Mouse (Mus musculus) megakaryocyte-erythroid progenitor cell, adult 5-6 weeks (primary cell): Measurements from ENCODE around the gene Trmu. TPM values are rescaled to one million over a fixed set of nuclear protein-coding genes. Genes with fewer than 3 reads are reported as not detected.

Experiments
- ATAC-seq: replicated peaks from 2 replicates; pipeline ENCODE4 v1.8.0; 2016; ENCODE audit warnings: mild to moderate bottlenecking, inconsistent platforms; ENCODE audit not compliant: severe bottlenecking, poor library complexity, low FRiP score, low TSS enrichment
- total RNA-seq, 2 experiments: library from RNA; stranded (forward) in 1 of 2; stranded (reverse) in 1 of 2; fragments of 200-1000, 215-1000 nt in 1 of 2; fragments of >200 nt in 1 of 2; fragmentation: Nextera tagmentation in 1 of 2; gene quantifications; 2 replicates each; pipeline ENCODE4 v1.2.3; 2014 to 2017

The Trmu gene
- total RNA-seq, 2 experiments from 2014 or later = 49.8 to 76.0 TPM

DNA sequence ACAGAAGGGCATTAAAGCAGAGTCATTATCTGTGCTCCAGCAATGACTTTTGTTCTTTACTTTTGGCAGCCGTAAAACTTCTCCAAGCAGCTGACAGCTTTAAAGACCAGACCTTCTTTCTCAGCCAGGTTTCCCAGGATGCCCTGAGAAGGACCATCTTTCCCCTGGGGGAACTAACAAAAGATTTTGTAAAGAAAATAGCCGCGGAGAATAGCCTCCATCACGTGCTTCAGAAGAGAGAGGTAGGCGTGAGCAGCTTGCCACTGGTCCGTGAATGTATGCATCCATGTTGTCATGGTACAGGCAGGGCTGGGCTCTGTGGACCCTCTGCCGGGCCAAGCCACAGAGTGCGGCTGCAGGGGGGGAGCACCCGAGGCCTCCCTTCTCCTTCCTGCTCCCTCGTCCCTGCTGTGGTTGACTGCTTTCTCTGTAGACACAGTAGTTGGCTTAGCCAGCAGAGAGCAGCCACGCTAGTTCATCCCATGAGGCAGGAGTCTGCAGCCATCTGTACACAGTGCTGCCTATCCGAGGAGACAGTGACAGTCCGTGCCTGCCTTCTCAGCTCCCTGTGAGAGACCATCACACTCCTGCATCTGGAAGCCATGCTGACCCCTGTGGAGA is 13.5 kb downstream of the Trmu start:
- no peak for ATAC-seq

DNA sequence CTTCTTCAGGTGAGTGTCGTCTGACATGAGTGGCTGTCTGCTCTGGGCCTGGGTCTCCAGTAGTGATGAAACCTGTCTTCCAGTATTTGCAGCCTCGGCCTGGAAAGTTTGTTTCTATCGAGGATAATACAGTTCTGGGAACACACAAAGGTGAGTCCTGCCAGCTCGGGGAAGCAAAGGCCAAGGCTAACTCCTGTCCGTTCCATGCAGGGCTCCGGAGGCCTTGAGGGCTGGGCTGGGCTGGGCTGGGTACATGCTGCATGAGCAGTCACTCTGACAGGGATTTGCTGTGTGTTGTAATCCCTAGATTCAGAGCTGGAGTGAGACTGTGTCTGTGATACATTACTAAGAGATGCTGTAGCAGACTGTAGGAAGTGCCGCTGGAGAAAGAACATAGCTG is 14.8 kb downstream of the Trmu start:
- no peak for ATAC-seq

DNA sequence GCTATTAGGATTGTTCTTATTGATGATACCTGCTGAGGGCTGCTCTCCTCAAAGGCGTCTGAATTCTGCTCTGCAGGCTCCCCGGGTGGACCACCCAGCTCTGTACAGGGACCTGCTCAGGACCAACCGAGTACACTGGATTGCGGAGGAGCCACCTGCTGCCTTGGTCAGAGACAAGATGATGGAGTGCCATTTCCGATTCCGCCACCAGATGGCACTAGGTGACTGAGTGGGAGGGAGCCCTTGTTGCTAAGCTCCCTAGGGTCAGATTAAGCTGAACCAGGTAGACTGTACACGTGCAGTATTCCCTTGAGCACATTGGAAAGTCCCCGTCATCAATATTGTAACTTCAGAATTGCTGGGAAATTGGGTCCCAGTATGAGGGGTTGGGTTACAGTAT is 17.2 kb downstream of the Trmu start:
- ATAC-seq = peak; percentile 69; the same call in 1 of the 2 replicates

DNA sequence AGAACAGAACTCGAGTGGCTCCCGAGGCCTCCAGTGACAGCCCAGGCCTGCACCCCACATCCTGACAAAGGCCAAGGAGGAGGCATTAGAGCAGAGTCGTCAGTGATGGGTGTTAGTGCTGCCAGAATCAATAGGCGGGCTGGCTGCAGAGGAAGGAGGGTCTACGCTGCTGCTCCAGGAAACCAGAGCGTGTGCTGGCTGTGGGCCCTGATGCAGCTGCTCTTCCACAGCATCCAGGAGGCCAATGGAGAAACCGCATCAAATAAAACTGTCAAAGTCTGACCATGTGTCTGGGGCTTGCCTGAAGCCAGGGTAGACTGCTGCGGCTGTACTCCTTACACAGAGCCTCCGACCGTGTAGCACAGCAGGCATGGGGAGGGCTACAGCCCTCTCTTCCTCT is 18.0 kb downstream of the Trmu start:
- no peak for ATAC-seq

DNA sequence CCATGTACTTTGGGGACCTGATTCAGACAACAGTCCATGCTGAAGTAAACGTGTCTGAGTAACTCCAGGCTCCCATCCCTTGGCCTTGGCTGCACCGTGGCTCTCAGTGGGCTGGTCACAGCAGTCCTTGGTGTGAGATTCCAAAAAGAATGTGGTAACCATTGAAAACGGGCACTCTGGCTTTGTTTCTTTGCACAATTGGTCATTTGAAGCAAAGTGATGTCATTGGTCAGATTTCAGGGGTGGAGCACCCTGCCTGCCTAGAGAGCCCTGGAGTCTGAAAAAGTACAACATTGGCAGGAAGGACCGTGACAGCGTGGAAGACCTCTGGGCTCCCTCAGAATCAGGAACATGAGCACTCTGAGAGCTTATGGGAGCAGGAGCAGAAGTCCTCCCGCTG is 20.3 kb downstream of the Trmu start:
- ATAC-seq = no peak

DNA sequence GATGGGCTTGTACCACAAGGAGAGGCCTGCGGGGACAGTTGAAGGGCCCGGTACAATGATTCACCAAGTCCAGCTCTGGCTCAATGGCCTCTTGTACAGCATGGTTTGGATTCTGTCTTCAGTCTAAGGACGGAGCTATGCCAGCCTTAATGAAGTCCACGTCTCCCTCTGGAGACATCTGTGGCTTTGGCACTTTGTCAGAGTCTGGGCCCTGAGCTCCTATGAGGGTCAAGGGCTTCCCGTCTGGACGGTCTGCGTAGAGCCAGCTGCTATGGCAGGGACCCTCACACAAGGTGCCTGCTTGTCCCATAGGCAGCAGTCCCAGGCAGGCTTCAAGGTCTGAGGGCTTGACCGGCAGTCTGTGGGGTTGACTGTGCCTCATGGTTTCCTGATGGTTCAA is 21.2 kb downstream of the Trmu start:
- ATAC-seq = no peak

DNA sequence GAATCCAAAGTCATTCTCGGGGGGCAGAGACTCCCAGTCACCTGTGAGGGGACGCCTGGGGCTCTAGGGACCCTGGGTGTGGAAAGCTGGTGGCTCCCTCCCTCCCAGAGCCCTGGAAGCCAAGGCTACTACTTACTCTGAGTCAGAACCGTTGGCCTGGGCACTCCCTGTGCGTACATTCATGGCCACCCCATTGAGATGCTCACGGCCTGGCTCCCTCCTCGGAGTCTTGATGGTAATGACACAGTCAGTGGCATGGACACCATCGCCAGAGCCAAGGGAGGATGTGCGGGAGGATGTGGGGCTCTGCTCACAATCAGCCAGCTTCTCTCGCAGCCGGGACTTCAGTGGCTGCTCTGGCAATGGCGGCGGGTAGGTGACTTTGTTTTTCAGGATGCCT is 21.7 kb downstream of the Trmu start:
- no peak for ATAC-seq

DNA sequence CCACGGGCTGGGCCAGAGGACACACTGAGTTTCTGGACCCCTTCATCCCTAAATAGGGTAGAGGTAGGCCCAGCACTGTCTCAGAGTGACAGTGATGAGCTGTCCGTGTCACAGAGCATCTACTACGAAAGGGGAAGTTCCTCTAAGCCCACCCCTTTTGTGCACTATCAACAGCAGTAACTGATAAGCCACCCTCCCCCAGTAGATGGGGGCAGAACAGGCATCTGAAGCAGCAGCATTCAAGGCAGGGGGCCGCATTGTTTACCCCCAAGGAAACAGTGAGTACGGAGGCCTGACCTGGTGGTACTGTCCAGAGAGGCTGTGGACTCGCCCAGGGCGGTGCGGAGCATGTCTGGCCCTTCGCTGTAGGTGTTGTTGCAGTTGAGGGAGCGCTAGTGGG is 23.4 kb downstream of the Trmu start:
- no peak for ATAC-seq

DNA sequence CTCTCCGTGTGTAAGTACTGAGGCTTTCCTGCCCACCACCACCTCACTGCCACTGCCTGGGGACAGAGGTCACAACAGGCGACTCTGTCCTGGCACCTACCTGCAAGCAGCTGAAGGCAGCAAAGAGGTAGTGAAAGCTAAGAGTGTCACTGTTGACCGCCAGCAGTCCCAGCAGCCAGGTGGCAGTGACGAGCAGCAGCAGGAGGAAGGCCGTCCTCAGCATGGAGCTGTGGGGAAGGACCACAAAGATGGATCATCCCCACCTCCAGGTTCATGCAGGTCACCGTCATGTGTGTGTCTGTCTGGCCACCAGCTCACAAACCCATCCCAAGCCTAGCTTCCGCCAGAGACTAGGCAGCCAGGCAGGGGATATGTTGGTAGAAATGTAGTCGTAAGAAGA is 24.7 kb downstream of the Trmu start:
- ATAC-seq = no peak

DNA sequence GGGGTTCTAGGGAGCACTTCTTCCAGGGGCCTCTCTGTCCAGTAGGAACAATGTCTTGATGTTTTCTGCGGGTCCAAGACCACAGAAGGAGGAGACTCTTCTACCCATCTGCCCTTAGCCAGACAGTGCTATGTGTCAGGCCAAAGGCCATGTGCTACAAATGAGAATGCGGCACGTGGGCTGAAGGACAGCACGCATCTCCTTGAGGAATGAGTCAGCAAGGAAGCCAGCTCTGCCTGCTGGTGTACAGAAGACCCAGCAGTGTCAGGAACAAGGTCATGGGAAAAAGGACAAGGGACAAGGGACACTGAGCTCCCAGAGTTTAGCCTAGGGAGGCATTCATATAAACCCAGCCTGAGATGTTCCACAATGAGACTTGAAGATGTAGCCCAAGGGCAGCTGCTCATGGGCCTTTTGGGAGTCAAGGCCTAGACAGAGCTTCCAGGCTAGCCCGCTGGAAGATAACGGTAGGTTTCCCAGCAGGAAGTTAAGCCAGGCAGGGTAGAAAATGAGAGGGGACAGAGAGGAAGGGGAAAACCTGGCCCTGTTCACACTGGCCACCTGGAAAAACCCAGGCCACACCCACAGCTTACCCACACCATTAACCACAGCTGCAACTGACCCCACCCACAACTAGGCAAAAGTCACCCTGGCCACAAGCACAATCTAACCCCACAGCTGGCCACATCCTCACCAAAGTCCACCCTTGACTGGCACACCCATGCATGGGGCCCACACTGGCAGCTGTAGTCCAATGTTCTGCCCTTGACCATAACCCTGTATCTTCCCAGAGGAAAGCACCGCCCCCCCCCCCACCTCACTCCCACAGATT is 29.8 kb downstream of the Trmu start:
- ATAC-seq = peak; percentile 22; the same call in 1 of the 2 replicates

DNA sequence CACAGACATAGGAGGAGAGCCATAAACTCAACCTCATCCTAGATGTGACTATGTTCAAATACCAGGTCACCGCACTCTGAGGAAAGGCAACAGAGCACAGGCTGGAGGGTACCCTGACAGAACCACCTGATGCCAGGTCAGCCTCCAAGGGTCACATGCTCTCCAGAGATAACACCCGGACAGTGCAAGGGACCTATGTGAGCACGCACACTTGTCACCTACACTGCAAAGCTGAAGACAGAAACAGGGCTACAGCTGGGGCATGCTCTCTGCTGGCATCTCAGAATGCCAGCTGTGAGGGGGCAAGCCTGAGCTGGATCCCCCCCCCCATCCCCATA is 30.3 kb downstream of the Trmu start:
- 0 out of 2 replicates have a peak, but pooled peaks have one; percentile 26 for ATAC-seq

DNA sequence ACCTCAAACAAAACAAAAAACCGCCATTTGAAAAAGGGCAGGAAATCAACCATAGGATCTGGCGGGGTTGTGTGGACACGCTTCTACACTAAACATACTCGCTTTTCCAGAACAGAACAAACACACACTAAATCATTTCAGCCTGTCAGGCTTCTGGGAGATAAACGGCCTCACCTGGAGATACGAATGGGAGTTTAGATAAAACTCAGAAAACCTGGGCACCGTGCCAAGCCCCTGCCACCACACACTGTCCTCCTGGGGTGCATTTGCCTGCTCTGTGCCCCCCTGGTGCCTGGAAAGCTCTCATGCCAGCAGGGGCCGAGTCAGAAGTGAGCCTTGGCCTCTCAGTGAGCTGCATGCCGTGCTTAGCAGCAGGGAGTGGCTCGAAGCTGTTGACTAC is 30.8 kb downstream of the Trmu start:
- peak; percentile 39 for ATAC-seq

DNA sequence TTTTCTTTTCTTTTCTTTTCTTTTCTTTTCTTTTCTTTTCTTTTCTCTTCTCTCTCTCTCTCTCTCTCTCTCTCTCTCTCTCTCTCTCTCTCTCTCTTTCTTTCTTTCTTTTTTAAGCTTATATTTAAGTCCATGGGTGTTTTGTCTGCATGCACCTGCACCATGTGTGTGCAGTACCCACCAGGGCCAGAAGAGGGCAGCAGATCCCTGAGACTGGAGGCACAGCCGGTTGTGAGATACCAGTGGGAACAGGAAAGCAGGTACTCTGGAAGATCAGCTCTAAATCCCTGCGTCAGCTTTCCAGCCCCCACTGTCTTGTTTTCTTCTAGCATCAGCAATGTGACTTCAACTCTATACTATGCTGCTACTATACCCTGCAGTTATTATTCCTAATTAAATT is 34.5 kb downstream of the Trmu start:
- peak; percentile 50; the same call in 1 of the 2 replicates for ATAC-seq

DNA sequence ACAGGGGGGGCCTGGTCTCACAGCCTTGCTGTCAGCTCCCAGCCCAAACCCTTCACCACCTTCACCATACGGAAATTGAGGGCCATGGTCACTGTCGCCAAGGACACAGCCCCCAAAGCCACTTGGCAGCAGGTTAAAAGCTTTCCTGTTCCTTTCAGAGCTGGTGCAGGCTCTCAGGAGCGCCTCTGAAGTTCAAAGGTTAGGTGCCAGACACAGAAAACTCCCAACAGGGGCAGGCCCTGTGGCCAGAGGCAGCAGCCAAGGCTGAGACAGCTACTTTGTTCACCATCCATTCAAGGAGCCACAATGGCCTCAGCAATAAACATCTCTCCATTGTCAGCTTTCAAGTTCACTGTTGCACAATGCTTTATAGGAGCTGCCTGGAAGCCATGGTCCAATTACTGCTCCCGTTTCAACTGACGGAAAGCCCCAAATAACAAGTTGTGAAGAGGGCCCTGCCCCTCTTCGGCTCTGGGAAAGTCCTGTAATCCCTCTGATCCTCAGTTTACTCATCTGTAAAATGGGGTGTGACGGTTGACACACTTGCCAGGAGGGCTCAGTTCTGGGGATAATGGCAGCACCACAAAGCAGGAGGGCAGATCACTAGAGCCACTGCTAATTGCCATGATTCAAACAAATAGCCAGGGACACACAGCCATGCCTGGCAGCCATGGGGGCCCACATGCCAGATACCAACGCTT is 40.2 kb downstream of the Trmu start:
- ATAC-seq = no peak

DNA sequence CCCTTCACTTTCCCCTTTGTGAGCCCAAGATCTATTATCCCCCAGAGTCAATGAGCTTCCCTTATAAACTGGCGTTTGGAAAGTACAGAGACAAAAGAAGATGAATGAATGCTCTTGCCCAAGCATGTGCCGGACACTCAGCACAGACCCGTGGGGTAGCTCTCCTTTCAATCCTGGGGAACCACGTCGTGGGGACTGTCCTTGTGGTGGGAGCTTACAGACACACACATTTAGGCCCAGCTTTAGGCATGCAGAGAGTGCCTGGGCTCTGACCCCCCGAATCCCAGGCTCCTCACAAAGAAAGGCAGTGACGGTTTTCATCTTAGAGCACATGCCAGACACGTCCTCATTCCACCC is 40.8 kb downstream of the Trmu start:
- no peak for ATAC-seq

DNA sequence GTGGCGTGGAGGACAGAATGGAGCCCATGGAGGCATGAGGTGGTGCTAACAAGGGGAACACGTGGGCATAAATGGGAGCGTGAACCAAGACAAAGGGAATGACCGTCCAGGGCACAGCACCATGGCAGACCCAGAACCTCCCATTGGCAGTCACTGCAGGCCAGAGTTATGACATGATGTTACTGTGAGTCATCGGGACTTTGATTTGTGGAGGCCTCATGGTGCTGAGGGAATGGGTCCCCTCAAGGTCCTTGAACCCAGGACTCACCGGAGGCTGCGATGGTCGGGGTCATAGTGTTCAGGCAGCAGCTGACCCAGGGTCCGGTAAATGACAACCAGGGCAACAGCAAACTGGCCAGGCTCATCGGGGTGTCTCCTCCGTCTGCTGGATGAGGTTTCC is 42.7 kb downstream of the Trmu start:
- no peak for ATAC-seq

DNA sequence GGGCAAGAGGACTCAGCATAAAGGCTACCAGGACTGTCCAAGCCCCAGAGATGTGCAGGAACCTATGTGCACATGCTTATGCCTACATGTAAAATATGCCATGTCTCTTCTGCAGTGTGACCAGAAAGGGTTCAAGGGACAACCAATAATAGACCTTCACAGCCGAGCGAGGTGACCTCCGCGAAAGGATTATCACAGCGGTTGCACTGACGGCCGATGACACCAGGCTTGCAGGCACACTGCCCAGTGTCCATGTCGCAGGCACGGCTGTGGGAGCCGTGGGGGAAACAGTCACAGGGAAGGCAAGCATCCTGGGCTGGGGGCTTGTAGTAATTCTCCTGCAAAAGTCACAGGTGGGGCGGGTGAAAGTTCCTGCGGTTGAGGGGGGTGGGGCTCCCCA is 49.0 kb downstream of the Trmu start:
- no peak for ATAC-seq

DNA sequence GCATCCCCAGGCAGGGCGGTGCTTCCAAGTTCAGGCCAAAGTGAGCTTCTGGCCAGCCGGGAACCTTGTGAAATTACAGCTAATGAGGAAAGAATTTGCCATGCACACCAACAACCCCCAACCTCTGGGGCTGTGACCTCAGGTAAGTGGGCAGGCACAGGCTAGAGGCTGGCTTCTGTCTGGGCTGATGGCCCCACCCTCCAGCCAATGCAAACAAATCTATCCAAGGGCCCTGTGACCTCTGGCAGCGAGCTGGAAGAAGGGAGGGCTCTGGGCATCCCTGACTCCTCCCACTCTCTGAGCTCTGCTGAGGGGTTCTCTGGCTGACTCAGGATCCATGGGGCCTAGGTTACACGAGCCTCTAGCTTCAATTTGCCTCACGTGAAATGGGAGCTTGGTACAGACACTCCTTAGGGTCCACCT is 56.5 kb downstream of the Trmu start:
- no peak for ATAC-seq
